Mouse (Mus musculus) c-Kit-positive CD71-positive TER-119-positive erythroid progenitor cells, embryonic 14.5 days (primary cell): Measurements from ENCODE around the gene Wiz.

ENCODE experiments used
- DNase-seq: peaks from one replicate; pipeline ENCODE4 v3.0.0-alpha.2; 2013; ENCODE audit warnings: low spot score

The Wiz gene

DNA sequence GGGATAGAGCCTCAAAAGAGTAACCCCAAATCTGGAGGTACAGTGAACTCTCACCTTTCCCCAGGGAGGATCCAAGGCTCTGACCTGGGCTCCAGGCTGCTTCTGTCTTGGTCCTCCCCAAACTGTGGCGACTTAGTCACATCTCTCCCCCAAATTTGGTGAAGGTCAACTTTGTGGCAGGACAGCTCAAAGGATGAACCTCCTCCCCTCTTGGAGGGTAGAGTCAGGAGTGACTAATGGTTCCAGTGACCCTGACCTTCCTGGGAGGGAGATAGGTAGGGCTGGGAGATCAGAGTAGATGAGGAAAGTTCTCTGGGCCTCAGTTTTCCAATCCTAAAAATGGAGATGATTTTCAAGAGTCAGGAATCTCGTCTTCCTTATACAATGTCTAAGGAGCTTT lies 10.5 kb downstream of the Wiz start:
- DNase-seq = no peak

DNA sequence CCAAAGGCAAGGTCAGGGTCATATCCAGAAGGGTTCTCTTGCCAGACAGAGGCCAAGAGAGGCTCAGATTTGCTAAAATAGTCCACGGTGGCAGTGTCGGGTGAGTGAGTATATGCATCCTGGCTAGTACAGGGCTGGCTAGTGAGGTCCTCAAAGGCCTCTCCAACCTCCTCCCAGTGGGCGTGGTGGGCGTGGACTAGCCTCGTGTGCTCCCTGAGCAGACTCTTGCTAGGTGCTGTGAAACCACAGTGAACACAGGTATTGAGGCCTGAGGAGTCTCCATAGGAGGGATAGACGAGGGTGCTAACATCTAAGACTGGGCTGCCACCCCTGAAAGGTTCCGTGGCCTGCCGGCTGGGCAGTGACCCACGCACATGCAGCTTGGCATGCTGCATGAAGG lies 12.1 kb downstream of the Wiz start:
- no peak for DNase-seq

DNA sequence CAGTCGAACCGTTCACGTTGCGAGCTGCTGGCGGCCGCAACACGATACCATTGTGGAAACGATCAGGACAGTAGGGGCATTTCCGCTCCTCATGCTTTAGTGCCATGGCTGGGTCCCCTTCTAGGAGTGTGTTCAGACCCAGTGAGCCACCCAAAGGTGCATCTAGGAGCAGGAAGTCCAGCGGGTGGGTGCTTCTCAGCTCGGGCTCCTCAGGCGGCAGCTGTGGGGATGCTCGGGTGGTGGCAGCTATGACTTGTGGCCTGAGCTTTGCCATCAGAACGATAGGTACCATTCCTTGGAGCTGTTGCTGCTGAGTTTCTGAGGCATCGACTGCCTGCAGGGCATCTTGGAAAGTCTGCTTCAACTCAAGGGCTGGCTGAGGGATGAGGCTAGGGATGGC lies 12.8 kb downstream of the Wiz start:
- DNase-seq = no peak

DNA sequence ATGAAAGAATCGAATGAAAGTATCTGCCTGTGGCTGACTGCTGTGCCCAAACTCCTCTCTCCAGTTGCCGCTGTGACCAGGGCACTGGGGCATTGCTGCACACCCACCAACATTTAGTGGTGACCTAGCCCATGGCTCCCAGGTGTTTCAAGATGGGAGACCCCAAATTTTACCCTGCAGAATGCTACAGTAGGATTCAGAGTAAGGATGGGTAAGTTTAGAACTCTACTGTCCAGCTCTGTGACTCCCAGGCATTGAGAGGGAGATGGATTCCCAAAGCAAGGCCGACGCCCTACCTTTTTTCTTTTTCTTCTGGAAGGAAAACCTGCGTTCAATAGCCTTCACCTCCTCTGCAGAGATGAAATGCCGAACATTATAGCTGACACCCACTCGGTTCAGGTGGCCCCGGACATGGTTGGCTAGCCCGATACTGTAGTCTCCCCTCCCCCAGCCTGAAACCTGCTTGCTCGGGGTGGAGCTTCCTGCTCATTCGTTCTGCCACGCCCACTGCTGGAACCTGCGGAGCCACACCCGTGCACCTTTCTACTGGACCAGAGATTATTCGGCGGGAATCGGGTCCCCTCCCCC lies 20.2 kb downstream of the Wiz start:
- DNase-seq = no peak

DNA sequence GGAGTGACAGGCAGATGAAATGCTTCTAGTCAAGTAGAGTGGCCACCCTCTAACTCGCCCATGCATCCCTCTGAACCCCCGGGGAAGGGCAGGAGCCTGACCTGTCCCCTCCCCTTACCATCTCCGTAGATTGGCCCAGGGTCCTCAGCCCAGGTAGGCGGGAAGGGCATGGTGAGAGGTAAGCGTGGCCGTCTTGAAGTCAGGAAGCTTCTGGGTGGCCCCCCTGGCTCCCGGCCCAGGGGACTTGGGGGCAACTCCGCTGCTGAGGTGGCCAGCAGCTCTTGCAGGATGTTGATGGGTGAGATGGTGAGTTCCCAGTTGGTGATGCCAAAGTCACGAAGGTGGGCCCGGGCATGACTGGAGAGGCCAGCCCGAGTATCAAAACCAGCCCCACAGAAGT lies 21.5 kb downstream of the Wiz start:
- DNase-seq = no peak

DNA sequence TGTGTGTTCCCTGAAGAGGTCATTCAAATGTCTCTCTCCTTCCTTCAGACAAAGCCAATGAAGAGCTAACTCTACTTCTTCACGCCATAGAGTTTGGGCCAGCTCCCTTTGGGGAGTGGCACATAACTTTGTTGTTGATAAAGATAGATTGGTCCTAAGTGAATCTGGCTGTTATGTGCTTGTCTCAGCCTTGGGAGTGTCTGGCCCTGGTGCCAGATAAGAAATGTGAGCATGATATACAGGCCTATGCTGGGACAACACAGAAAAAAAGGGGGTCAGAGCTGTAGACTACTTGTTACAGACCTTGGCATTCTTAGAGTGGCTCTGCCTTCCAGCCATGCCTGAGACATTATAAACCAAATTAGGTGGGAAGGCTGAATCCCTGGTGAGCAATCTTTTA lies 23.9 kb downstream of the Wiz start:
- no peak for DNase-seq

DNA sequence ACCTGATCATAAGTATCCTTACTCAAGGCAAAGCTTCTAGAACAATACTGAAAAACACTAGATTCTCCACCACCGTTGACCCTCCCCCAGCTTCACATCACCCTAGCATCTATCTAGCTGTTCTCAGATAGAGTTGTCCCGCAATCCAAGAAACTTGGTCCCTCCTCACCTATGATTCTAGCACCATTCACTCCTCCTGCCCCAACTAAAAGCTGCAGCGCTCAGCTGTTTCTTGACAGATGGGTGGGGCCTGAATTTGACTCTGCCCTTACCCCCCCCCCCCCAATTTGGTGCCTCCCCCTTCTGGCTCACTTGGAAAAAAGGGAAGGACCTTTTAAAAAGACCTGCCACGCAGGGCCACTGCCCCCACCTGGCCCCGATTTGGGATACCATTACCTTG lies 24.4 kb downstream of the Wiz start:
- no peak for DNase-seq

DNA sequence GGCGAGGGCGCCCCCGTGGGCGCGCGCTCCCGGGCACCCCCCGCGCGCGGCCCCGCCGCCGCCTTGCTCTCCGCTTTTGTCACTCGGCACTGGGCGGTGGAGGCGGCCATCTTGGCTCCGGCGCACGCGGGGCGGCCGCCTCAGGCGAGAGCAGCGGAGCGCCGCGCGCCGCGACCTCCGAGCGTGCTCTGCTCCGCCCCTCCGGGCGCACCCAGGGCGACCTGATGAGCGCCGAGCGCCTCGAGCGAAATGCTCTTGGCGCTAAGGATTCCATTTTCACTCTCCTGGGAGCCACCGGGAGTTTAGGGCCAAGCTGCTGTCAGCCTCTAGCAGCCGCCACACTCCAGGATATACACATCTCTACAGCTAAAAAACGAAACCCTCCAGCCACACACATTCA lies 24.9 kb downstream of the Wiz start:
- DNase-seq = peak; percentile 81

DNA sequence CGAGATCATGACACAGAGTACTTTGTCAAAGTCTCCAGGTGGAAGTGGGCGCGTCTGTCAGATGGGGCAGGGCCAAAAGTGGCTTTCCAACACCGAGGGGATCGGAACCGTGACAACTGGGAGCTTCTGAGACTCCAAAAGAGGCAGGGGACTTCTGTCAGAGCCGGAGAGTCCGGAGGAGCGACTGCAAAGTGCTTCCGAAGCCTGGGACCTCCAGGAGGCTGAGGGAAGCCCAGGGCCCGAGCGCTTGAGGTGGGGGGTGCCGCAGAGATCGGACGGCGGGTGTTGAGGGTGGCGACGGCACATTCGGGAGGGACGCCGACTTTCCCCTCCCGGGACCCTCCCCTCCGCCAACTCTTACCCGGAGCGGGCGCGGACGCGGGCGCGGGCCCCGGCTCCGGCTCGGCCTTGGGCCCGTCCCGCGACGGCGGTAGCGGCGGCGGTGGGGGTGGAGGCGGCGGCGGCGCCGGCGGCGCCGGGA lies 25.4 kb downstream of the Wiz start:
- DNase-seq = no peak

DNA sequence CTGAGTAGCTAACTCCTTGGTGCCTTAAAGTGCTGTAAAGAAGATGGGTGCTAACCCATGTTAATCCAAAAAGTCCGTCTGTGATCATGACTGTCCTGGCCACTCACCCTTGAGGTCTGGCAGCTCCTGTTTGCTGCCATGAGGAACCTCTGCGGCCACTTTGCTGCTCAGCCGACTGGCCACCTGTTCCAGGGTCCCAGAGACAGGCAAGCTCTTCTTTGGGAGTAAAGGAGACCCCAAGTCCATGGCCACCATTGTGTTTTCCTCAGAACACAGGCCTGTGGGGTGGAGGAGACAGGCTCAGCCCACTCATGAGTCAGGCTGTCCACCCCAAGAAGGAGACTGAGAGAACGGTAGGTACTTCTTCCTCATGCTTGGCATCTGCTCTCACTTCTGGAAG lies 26.6 kb downstream of the Wiz start:
- no peak for DNase-seq

DNA sequence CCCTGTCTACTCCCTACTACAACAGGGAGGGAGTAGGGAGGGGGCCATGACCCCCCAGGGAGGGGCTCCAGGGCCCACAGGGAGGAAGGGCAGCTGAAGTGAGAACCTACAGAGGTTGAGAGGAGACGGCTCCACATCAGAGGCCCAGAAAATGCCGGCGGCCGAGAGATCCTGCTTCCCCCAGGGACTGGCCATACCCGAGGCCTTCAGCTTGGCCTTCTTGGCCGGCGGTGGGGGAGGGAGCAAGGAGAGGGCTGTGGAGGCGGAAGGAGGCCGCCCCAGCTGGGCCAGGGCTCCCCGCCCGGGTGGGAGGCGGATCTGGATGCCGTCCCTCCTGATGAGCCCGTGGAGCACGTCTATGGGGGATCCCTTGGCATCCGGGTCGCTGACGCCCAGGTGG lies 29.3 kb downstream of the Wiz start:
- DNase-seq = no peak

DNA sequence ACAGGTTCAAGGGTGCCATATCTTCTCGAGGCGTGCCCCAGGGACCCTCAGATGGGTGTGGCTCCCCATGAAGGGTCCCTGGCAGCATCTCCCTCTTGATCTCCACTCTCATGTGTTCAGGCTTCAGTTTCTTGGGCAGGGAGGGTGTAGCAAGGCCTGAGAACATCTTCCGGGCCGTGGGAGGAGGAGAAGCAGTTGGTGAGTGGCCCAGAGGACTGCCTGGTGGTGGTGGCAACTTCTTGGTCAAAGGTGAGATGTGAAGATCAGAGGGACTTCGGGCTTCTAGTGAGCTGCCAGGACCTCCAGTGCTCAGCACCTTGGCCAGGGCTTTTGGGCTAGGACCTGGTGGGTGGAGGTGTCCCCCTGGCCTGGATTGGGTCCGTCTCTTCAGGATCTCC lies 30.3 kb downstream of the Wiz start:
- no peak for DNase-seq

DNA sequence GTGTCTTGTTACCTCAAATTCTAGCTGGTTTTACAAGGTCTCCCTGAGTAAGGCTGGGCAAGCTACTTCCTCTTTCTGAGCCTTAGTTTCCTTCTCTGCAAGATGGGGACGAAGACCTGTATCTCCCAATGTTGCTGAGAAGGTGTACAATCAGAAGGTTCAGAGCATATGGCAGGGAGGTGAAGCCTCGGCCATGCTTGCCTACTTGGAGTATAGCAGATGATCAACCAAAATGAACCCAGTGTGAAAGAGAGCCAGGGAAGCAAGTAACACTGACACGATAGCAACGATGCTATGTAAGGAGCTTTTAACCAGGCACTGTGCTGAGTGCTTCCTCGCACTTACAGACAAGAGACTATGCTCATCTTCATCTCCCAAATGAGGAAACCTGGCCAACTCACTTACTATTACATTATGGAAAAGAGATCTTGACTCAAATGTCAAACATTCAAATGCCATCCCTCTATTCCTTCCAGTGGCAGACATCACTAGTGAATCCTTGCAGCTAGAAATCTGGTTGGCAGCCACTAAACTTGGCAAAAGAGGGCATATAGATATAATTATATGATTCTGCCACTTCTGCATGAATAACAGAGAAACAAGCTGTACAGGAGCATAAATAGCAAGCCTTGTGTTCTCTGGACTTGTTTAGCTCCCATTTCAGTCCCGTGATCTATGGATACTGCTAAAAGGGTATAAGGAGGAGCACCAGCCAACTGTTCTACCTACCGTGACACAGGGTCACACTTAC lies 30.9 kb downstream of the Wiz start:
- DNase-seq = no peak

DNA sequence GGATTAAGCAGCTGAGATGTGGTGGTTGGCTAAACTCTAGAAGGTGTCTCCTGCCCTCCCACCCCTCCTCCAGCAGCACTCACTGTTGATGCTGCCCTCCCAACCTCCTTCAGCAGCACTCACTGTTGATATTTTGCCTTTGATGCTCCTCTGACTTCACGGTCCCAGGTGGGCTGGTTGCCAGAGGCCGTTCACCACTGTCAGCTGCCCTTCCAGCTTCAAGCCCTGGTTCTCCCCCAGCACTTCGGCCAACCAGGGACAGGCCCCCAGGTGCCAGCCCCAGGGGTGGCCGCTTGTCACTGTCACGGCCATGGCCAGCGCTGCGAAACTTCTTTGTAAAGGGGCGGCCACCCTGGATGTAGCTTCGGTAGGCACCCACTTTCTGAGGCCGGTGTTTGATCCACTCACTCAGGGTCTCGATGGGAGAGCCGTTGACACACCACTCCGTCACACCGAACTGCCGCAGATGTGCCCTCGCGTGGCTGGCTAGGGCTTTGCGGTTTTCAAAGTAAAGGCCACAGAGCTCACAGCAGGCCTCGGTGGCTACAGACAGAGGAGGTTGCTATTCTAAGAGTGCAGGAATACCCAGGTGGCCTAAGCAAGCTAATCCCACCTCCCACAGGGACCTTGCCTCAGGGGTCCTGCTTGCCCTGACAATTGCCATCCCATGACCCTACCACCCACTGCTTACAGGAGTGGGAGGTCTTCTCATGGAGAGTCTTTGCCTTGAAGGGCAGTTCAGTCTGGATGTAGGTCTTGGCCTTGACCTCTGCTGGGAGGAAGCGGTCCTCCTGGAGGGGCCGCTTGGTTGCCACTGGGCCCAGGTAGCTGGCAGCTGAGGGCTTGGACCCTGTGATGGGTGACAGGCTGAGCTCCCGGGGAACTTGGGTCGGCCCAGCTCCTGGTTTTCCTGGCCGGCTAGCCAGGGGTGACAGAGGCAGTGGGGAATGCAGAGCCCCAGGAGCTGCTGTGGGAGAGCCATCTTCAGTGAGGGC lies 32.2 kb downstream of the Wiz start:
- no peak for DNase-seq

DNA sequence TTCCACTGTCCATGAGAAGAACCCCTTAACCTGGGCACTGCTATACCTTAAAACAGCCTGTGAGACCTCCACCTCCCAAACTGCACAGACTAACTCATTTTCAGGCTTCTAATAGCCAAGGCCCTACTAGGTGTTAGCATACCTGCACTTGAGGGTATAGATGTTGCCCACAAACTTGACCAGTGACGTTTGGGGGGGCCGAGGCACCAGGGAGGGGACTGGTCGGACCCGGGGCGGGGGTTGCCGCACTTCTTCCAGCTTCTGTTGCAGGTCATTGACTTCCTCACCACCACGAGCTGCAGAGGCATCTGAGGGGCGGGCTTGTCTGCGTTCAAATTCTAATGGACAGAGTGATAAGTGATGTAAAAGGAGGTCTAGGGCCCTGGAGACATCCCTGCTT lies 33.0 kb downstream of the Wiz start:
- DNase-seq = no peak

DNA sequence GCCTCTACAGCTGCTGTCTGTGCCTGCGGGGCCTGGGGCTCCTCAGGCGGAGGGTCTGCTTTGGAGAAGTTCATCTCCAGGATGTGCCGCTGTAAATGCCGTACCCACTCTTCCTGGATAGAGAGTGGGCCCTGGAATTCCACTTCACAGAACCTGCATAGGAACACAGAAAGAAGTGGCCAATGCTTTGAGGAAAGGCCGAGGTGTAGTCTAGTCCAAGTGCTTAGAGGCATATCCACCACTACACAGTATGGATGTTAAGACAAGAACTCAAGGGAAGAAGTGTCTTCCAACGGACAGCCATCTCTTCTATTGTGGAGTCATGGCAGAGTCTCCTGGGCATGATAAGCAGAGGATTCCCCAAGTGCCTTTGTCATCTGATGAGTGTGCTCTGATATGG lies 34.2 kb downstream of the Wiz start:
- no peak for DNase-seq

DNA sequence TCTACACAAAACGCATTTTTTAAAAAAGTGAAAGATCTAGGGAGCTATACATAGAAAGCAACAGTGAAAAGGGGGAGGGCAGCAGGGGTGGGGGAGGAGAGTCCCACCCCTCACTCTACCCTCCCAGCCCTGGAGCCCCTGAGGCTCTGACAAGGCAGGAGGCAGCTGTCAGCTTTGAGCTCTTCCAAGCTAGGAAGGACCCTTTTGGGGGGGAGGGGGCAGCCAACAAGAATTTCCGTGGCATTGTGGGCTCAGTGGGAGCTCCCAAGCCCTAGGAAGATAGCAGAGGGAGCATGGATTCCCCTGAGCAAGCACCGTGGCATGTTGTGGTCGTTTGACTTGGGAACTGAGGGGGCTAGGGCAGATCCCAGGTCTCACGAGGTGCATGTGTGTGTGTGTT lies 35.0 kb downstream of the Wiz start:
- no peak for DNase-seq

DNA sequence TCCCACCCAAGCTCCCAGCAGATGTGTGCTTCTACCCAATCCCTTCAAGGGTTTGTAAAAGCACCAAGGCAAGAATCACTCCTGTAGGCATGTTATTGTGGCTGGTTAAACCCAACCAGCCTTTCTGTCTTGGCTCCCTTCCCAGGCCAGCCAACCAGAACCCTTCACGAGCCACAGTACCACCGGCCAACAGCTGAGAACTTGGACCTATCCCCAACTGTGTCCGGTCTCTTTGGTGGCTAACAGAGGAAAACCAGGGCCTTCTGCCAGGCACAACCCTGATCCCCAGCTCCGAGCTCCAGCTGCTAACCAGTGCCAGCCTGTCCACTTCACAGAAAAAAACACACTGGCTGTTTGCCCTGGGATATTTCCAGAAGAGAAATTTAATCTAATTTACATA lies 35.5 kb downstream of the Wiz start:
- no peak for DNase-seq

DNA sequence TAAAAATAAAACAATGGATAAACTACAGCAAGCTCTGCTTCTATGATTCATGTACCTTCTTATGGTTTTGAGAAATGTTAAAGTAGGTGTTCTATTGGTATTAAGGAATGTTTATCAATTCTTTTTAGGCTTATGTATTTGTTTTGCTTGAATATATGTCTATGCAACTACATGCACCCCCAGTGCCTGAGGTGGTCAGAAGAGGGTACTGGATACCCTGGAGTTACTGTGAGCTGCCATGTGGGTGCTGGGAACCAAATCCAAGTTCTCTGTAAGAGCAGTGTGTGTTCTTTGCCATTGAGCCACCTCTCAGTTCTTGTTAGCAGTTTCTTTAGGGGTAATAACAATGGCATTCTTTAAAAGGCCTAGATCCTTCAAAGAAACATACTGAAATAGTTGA lies 37.5 kb downstream of the Wiz start:
- DNase-seq = no peak

DNA sequence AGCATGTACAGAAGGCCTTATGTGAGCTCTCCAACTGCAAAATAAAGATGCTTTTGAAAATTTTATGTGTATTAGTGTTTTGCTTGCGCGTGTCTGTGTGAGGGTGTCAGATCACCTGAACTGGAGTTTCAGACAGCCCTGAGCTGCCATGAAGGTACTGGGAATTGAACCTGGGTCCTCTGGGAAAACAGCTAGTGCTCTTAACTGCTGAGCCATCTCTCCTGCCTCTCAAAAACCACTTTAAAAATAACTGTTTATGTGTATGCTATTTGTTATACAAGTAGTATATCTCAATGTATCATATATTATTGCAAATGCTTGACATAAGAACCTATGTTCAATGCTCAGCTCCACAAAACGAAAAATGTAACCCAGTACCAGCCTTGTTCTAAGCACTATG lies 38.0 kb downstream of the Wiz start:
- DNase-seq = no peak

DNA sequence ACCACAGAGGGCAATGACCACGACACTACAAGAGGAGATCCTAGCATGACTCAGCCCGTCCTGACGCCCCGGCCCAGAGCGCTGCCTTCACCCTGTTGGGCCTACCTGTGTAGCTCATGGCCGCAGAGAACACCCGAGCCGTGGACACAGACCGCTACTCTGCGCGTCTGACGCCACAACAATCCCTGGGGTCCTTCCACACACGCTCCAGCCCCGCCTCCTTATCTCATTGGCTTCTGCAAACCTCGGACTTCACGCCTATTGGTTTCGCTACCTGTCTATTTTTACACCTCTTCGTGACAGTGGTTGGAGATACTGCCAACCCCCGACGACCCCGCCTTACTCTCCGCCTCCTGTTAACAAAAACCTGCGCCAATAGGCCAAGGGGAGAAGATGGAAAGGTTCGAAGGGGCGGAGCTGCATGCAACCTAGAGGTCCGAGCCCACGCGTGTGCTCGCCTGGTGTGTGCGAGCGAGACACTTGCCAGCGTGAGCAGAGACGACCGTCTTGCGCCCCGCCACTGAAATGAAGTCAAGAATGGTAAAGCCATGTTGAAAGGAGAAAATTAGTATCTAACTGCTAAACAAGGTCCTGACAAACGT lies 38.8 kb downstream of the Wiz start, which contains the start of gene Akap8l:
Gene Akap8l (minus strand): TSS at position 226 of the 602 bp plus-strand sequence.
- DNase-seq = peak; percentile 98

DNA sequence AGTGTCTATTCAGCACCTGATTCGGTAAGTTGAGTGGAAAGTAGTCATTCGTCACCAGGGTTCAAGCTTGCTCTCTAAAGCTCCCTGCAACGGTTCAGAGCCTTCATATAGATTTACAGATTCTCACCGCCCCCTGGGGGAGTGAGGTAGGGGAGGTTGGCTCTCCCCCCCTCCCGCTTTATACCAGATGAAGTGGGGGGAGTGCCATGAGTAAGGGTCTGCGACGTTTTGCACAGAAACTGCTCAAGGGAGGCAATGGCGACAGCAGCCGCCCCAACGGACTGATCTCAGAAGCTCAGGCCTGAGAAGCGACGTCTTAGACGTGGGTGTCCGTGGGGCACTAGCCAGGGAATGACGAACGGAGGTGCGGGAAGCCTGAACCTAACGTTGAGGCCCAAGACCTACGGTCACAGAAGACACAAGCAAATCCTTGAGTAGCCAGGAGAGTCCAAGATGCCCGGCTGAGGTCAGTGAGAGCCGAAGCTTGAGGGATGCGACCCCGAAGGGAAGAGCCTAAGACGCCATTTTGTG lies 39.3 kb downstream of the Wiz start:
- DNase-seq = peak; percentile 39
